Mouse (Mus musculus): ENCODE measurements at regions not wholly inside any gene's neighbourhood (a gene's known extent, or its start where the extent isn't known, plus 50 kb on each side); places are given as distances from the start of the nearest gene placed in this dataset.

- peak; percentile 73 for DNase-seq
Measured at GRCm38 (mm10) chr3:151914010-151914513, 76.6 kb upstream of the Ptgfr start.

GRCm38 (mm10) chr3:151912292-151912691 is 74.9 kb upstream of the Ptgfr start:
- DNase-seq, result peak; percentile 43

GRCm38 (mm10) chr3:151910851-151911250 is 73.4 kb upstream of the Ptgfr start:
- no peak for DNase-seq

- no peak for DNase-seq
Measured at GRCm38 (mm10) chr3:151909344-151909743, 71.9 kb upstream of the Ptgfr start.

- DNase-seq, result no peak
Measured at GRCm38 (mm10) chr3:151908886-151909285, 71.5 kb upstream of the Ptgfr start.

GRCm38 (mm10) chr3:151905775-151906174 is 68.3 kb upstream of the Ptgfr start:
- no peak for DNase-seq

GRCm38 (mm10) chr3:151903169-151903568 is 65.7 kb upstream of the Ptgfr start:
- no peak for DNase-seq

GRCm38 (mm10) chr3:151902216-151902827 is 64.9 kb upstream of the Ptgfr start:
- DNase-seq, result no peak

- no peak for DNase-seq
Measured at GRCm38 (mm10) chr3:151899676-151900075, 62.2 kb upstream of the Ptgfr start.

- DNase-seq, result no peak
Measured at GRCm38 (mm10) chr3:151899094-151899493, 61.7 kb upstream of the Ptgfr start.

- DNase-seq, result no peak
Measured at GRCm38 (mm10) chr3:151896320-151896719, 58.9 kb upstream of the Ptgfr start.

GRCm38 (mm10) chr3:151894712-151895111 is 57.3 kb upstream of the Ptgfr start:
- no peak for DNase-seq

- no peak for DNase-seq
Measured at GRCm38 (mm10) chr3:151893421-151894235, 56.2 kb upstream of the Ptgfr start.

- DNase-seq, result peak; percentile 80
Measured at GRCm38 (mm10) chr3:151891760-151892253, 54.4 kb upstream of the Ptgfr start.

- no peak for DNase-seq
Measured at GRCm38 (mm10) chr3:151891336-151891735, 53.9 kb upstream of the Ptgfr start.

- no peak for DNase-seq
Measured at GRCm38 (mm10) chr3:151889738-151890137, 52.3 kb upstream of the Ptgfr start.
